Mouse (Mus musculus): ENCODE measurements at regions not wholly inside any gene's neighbourhood (a gene's known extent, or its start where the extent isn't known, plus 50 kb on each side); places are given as distances from the start of the nearest gene placed in this dataset.
A peak's percentile ranks its signal among the peaks of the same experiment; 100 is the strongest.

DNA sequence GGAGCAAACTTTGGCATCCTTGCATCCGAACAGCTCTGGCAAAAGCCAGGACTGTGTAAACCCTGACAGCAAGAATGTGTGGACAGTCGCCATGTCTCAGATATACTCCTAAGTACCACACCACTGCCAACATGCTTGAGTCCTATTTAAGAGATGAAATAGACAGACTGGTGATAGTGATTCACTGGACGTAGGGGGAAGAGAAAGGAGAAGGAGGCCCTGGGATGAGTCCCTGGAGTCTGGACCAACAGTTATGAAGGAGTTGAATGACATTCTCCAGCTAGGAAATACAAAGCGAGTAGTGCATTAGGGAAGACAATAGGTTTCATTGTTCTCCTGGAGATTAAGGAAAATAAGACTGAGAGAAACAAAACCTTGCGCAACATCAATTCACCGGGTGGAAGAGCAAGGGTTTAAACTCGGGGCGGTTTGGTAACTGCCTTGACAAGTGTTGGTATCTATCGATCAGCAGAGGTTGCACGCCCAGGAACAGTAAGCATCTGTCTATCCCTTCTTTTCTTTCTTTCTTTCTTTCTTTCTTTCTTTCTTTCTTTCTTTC is 54.3 kb upstream of the Nrbf2 start:
- no peak for DNase-seq (ENCODE audit: low spot score in 2 of 2)

DNA sequence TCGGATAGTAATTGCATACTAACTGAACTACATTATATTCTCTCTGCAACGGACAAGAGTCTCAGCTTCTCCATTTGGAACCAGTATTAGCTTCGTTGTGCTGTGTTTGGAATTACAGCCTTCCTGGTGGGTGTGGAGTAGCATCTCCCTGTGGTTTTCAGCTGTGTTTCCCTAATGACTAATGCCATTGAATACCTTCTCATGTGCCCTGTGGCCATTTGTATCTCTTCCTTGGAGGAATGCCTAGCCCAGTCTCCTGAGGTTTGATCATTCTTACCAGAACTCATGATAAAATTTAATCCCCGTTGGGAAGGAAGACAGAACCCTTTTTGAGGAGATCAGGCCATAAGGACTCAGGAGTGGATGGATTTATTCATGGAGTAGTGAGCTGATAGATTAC is 59.6 kb upstream of the Nrbf2 start:
- no peak for DNase-seq (ENCODE audit: low spot score in 2 of 2)

DNA sequence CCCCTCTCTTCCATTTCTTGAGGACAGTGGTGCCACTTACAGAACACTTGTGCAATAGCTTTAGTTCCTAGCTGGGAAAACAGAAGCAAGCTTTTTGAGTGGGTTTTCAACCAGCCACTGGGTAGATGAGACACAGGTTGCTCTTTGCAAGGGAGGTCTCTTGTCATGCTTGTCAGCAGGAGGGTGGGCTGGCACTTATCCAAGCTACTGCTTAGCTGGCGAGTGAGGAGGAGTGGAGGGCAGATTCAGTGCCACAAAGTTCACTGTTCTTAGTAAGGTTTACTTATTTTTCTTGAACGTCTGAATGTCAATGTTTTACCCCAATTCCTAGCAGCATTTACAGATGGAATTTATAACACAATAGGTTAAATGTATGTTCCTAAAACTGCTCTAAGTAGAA is 65.9 kb upstream of the Nrbf2 start:
- no peak for DNase-seq (ENCODE audit: low spot score in 2 of 2)

DNA sequence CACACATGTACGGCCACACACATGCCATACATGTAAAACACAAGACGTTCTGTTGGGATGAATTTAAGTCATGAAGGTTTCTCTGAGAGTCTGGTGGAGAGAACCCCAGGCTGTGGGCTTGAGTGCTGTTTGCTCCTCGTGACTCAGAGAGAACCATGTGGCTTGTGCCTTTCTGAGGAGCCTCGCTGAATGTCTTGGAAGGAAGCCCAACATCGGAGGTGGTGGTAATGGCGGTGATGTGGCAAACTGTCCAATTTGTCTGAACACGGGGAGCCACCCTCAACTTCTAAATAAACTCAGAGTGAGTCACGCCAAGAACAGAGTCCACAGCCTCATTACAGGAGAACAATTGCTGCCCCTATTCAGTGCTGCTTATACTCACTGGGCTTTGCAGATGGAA is 75.7 kb upstream of the Nrbf2 start:
- peak in 1 of 2 experiments; percentile 51 for DNase-seq (ENCODE audit: low spot score in 2 of 2)

DNA sequence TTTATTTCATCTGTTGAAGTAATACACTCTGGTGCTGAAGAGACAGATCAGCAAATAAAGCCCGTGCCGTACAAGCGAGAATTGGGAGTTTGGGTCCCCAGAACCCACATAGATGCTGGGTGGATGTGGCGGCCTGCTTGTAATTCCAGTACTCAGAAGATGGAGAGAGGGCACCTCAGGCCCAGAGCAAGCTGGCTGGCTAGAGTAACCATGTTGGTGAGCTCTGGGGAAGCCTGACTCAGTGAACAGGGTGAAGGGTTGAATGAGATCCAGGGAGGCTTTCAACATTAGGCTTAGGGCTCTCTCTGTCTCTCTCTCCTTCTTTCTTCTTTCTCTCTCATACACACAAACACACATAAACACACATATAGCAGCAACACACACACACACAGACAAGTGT is 76.2 kb upstream of the Nrbf2 start:
- DNase-seq (ENCODE audit: low spot score in 2 of 2) = no peak

DNA sequence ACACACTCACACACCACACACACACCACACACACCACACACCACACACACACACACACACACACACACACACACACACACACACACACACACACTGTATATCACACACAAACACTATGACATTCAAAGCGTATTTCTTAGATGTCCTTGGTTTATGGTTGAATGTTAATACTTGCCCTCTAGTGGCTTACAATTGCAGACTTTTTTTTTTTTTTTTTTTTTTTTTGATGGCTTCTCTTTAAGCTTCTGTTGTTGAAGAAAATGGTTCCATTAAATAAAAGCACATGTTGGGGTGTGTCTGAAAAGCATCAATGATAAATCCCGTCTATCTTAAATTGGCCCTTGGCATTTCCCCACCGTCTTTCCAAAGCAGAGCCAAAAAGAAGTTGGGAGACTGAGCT is 79.5 kb upstream of the Nrbf2 start:
- no peak for DNase-seq (ENCODE audit: low spot score in 2 of 2)

DNA sequence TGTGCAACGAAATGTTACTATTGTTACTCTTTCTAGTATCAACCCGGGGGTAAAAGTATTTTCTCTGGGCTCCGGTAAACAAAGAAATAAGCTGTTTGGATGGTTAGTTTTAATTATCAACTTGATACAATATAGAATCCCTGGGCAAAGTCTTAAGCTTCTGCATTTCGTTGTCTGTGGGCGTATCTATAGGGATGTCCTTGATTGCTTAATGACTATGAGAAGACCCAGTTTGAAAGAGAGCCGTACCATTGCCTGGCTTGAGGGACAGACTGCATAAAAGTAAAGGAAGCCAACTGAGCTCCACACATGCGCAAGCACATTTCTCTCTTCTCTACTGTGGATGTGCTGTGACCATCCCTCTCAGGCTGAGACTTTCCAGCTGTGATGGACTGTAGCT is 80.1 kb upstream of the Nrbf2 start:
- DNase-seq (ENCODE audit: low spot score in 2 of 2) = no peak

DNA sequence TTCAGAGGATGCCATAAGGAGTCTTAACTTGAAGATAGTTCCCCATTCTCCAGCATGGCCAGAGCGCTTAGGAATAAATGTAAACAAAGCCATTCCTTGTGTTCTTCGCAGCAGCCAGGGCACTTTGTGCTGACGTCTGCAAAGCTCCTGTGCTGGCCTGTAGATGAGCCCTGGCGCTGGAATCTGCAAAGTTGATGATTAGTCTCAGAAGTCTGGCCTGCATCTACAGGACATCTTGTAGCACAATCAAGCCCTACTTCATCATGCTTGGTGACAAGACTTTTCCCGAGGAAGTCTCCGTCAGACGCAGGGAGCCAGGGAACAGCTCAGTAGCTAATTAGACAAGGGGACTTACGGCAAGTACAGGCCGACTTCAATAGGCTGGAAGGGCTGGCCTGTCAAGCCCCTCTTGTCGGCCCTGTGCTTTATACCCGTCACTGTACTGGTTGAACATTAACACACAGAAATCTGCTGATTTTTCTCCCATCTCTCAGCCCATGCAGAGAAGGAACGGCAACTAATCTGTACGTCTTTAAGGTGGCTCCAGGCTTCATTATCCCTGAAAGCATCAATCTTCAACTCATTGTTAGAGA is 87.6 kb upstream of the Nrbf2 start:
- no peak for DNase-seq (ENCODE audit: low spot score in 2 of 2)

DNA sequence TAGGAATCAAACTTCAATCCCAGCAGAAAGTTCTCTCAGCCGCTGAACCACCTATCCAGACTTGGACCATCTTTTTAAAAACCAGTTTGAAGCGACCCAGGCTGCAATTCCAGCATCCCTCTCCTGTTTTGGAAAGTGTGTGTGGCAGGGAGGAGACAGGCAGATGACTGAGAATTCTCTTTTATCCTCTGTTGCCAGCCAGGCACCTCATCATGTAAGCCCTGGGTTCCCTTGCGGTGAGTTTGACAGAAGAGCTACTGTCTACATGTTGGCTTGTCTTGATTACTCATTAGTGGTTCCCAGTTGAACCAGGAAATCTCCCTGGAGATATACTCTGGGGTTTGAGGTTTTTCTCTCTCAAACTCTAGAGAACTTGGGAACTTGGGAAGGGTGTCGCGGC is 91.5 kb upstream of the Nrbf2 start:
- DNase-seq (ENCODE audit: low spot score in 2 of 2) = no peak

DNA sequence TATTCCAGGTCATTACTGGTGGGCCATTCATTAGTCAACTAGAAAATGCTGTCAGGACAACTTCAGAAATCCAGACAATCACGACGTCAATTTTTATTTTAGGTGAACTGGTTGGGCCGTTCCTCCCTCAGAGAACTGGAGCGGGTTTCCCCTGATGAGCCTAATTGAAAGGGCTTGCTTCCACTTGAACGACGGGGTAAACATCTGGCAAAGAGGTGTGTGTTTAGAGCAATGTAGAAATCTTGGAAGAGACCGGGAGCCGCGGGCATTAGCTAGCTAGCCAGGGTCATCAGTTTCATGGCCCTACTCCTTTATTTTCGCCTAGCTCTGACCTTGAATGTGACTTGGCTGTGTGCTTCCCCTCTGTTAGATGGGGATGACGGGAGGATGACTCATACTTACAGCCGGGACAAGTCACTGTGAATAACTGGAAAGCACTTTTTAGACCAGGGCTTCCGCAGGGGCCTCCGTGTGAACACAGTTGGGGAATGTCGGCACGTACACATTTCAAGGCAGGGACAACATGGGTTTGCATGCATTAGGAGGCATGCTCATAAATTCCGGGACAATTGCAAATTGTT is 92.6 kb upstream of the Nrbf2 start:
- no peak for DNase-seq (ENCODE audit: low spot score in 2 of 2)

DNA sequence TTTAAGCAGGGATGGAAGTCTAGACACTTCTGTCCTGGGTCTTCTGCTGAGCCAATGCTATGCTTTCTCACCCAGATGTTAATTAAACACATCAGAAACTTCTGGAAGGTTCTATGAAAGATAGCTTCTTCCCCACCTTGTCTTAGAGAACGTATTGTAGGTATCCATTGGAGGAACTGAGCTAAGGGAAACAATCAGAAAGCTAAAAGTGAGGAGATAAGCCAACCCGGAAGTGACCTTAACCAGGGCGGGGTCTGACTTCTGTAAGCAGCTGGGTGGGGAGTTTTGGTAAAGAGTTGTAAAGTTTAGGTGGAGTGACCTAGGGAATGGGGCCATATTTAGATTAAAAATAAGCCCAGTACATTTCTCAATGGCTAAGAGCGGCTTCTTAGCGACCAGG is 95.1 kb upstream of the Nrbf2 start:
- DNase-seq (ENCODE audit: low spot score in 2 of 2) = no peak

DNA sequence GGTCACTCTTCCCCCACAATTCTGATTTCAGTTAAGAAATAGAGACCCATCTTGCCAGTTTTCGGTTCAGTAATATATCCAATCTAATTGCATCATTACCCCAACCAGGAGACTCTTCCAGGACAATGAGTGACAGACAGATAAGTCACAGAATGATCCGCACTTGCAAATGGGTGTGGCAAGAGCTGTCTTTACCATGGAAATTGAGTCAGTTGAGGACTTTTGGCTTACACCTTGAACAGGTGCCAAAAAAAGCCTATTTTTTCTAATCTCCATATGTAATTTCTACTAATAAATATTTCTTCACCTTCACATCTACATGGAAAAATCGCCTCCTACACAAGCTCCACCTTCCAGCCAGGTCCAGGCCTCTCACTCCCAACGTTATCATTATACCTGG is 98.2 kb upstream of the Nrbf2 start:
- no peak for DNase-seq (ENCODE audit: low spot score in 2 of 2)

DNA sequence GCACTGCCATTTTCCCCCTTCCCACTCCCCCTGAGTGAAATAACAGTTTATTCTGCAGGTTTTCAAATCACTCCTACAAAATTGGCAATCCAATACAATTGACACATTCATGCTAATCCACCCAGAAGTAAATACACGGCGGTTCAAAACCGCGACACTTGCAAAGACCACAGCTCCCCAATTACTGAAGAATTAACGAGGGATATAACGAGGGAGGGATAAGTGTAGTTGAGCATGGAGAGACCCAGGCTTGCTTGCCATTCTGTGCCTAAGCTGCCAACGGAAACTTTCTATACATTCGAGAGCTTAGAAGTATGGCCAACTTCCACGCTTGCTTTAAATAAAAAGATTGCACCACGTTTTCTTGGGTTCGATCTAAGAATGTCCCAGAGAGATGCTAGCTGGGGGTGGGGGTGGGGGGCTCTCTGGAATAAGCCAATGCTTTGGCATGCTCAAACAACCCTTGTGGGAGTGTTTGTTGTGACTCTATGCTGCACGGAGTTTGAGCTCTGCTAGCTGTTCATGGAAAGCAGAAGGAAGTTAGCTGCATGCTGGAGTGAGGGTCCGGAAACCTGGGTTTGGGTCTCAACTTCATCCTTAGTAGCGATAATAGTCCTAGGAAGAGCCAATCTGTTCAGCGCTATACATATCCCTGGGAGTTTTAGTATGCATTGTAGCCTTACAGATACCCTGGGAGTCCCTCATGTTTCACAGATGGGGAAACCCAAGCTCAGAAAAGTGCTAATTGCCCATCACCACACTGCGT is 98.9 kb upstream of the Nrbf2 start:
- no peak for DNase-seq (ENCODE audit: low spot score in 2 of 2)

DNA sequence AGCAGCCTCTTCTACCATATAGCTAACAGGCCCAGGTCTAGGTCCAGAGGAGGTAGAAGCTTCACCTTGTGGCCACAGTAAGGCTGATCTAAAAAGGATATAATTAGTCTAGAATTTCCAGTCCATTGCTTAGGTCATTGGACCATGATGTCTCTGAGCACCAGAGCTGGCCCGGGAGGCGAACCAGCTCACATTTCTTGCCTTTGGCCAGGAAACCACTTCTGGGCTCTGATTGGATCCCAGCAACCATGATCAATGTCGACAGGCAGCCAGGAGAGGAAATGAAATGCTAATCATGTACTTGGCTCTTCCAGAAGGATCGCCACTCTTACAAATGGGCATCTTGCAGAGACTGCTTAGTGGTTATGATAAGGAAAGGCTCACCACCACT is 99.5 kb upstream of the Nrbf2 start:
- DNase-seq (ENCODE audit: low spot score in 2 of 2) = no peak

DNA sequence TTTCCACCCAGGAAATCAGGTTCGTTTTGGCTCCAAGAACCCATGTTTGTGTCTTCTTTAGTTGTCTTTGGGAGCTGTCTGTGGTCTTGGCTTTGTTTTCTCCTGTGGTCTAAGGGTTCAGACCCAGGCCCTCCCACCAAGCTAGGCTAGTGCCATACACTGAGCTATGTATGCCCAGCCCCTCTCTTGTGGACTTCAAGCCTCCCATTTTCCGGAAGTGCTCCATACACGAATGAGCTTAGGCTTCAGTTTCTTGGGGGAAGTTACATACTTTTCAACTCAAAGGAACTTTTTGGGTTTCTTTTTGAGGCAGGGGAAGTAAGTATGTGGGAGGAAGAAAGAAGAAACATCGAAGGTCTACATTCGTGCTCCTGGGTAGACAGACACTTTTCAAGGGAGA is 100.9 kb upstream of the Nrbf2 start:
- no peak for DNase-seq (ENCODE audit: low spot score in 2 of 2)

DNA sequence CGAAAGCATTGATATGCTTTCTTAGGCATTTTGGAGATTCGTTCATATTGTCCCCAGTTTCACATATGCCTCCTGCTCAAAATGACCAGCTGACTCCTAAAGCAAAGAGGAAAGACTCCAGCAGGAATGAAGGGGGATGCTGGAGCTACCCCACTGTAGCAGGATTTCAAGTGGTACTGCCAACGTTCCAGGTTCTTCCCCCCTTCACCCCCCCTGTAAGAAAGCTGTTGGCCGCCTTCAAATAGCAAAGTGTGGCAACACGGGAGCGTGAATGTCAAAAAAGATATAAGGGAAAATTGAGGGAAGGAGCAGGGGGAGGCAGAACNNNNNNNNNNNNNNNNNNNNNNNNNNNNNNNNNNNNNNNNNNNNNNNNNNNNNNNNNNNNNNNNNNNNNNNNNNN is 103.7 kb upstream of the Nrbf2 start:
- DNase-seq (ENCODE audit: low spot score in 2 of 2) = no peak

DNA sequence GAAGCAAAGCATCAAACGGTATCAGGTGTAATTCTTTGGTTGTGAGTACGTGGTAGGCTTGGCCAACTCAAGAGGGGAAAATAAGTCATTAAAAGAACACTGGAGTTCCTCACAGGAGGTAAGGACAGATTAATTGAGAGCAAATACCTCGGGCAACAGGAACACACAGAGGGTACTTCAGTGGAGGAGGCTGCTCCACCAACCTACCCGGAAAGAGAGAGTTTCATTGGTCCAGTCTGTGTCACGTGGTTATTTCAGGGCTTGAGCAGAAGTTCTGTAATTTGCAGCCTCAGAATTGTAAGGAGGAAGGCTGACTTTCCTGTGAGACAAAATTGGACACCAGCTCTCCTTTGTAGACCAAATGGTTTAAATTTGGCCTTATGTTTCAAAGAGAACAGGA is 115.3 kb upstream of the Nrbf2 start:
- DNase-seq (ENCODE audit: low spot score in 2 of 2) = no peak

DNA sequence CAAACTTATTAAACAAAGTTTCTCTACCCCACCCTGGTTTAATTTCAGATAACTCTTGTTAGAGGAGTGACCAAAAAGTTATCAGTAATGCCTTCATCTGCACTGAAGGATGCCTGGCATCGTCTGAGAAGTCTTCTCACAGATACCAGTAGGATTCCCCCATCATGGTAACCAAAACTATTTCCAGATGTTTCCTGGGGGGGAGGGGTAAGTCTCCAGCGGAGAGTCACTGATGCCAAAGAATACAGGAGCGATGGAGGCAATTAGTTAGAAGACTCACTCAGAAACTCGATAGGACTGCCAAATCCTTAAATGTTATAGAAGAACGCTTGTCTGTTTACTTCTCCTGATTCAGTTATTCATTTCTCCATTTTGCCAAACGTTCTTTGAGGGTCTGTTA is 116.3 kb upstream of the Nrbf2 start:
- DNase-seq (ENCODE audit: low spot score in 2 of 2) = no peak

DNA sequence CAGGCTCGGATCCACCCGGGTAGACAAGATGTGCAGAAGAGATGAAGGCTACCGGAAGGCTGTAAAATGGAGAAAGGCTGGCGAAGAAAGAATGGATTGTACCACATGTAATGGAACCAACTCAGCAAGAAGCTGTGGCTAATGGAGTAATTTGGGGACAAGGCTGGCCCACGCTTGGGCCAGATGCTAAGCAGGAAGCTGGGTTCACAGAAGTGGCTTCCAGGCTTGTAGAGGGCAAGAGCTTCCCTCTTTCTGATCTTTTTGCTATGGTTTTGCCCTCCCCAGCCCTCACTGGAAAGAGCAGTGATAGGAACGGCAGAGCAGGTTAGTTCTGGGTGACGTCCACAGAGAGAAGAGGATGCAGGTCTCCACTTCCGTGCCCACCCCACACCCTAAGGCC is 117.7 kb upstream of the Egr2 start:
- no peak for DNase-seq (ENCODE audit: low spot score in 2 of 2)

DNA sequence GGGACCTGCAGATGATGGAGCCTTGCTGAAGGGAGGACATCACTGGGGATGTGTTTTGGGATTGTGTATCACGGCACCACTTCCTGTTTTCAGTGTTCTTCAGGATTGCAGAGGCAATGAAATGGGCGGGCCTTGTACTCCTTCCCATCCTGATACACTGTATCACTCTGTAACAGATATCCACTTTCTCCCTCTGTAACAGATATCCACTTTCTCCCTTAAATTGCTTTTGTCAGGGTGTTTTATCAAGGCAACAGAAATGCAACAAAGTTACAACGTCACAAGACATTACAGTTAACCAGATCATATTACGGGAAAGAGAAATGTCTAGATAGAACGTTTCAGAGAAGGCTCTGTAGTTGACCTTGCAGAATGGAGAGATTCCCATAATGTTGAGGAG is 114.5 kb upstream of the Egr2 start:
- DNase-seq (ENCODE audit: low spot score in 2 of 2) = no peak

DNA sequence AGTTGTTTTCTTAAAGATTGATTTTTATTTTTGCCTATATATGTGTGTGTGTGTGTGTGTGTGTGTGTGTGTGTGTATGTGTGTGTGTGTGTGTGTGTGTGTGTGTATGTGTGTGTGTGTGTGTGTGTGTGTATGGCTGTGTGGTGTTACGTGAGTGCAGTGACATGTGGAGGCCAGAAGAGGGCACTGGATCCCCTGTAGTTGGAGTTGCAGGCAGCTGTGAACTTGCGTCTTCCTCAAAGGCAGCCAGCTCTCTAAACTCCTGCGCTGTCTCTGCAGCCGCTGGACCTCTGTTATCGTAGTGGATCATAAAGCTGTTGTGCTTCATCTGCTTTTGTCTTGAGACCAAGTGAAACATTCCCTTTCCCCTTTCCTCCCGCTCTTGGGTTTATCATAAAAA is 109.9 kb upstream of the Egr2 start:
- no peak for DNase-seq (ENCODE audit: low spot score in 2 of 2)

DNA sequence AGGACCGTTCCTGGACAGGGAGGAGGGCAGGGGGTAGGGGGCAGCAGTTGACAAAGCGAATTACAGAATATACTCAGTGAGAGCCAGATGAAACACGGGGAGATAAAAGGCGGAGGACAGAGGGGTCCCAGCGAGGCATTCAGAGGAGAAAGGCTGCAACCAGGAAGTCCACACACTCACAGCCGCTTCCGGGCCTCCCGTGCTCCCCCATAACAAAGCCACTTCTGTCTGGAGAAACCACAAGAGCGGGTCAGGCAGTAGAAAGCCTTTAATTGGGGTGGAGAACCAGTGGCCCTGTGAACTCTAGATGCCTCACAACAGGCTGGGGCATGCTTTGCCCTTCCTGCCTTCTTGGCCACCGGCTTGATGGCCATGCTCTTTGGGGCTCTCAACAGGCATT is 108.1 kb upstream of the Egr2 start:
- no peak for DNase-seq (ENCODE audit: low spot score in 2 of 2)

DNA sequence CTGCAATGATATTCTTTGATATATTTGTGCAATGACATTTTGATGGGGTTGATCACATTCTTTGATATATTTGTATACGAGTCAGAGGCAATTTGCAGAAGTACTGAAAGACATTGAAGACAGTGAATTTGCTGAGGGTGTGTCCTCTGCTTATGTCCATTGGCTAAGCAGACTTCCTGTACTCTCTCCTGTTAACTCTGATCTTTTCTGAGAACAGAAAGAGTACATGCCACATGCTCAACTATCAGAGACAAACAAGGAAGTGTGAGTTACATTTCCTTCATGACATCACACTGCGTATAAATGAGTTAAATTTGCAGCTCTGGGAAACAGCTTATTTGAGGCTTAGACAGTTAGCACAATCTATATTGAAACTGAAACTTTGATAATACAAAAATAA is 104.5 kb upstream of the Egr2 start:
- no peak for DNase-seq (ENCODE audit: low spot score in 2 of 2)

Measured in right cerebral cortex, postnatal 10 days (tissue).